Mouse (Mus musculus) midbrain, embryonic 10.5 days (tissue): ENCODE results near the gene Aqp12. TPM values are rescaled to one million over a fixed set of nuclear protein-coding genes. Genes with fewer than 3 reads are reported as not detected.
"Not testable (repeated sequence)": the region's sequence is repeated elsewhere in the genome, so short reads cannot be mapped to it uniquely, and the experiment has no call there.

Source experiments
- DNase-seq: peaks from one replicate; pipeline ENCODE4 v3.0.0-alpha.2; 2017; ENCODE audit warnings: low spot score
- H3K27ac ChIP-seq: fragments of 300-500 bp; sonication (generic); replicated peaks from 2 replicates; pipeline ENCODE4 v1.5.1; 2016; ENCODE audit warnings: mild to moderate bottlenecking
- H3K27me3 ChIP-seq: fragments of 300-500 bp; sonication (generic); 2 replicates; pipeline ENCODE4 v1.6.1; 2016; ENCODE audit warnings: low read depth, mild to moderate bottlenecking; ENCODE audit not compliant: poor library complexity, severe bottlenecking
- H3K36me3 ChIP-seq: fragments of 300-500 bp; sonication (generic); 2 replicates; pipeline ENCODE4 v1.6.1; 2016; ENCODE audit warnings: mild to moderate bottlenecking, moderate library complexity
- H3K4me1 ChIP-seq: fragments of 300-500 bp; sonication (generic); 2 replicates; pipeline ENCODE4 v1.6.1; 2016
- H3K4me3 ChIP-seq: fragments of 300-500 bp; sonication (generic); 2 replicates; pipeline ENCODE4 v1.5.1; 2016; ENCODE audit warnings: mild to moderate bottlenecking, moderate library complexity
- H3K9me3 ChIP-seq: fragments of 300-500 bp; sonication (generic); replicated peaks from 2 replicates; pipeline ENCODE4 v1.6.1; 2016; ENCODE audit warnings: mild to moderate bottlenecking
- WGBS: fragments of 180-500 bp; shearing (Covaris S2); methylation state at CpG from one replicate; pipeline ENCODE4 v1.1.7; 2016; 5-methylcytosine and 5-hydroxymethylcytosine counted together
- polyA plus RNA-seq: library from polyadenylated mRNA; unstranded; fragments of >200 nt; fragmentation: Nextera tagmentation; extraction: Ambion mirVana; gene quantifications from 2 replicates; pipeline ENCODE4 v1.2.1, GENCODE M21; 2016

Aqp12 gene
- polyA plus RNA-seq: not detected in 2 replicates

DNA sequence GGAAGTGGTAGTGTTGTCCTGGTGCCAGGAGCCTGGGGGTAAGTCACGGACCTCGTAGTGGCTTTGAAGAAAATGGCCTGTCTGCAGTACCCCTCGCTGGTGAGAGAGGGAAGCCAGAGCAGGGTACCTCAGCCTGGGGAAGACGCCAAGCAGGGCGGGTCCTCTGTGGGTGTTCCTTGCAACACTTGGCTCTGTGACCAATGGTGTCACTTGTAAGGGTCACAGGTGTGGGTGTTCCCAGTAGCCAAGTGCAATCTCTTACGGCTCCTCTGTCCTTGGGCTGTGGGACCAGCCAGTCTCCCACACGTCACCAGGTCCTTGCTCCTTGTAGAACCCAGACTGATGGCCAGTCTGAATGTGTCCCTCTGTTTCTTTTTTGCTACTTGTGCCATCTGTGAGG, at the start of gene Aqp12:
TSS of gene Aqp12 (plus strand) at position 274 of the 400 bp plus-strand sequence.
- H3K9me3 ChIP-seq: no peaks in the 10 kb centered on the region
- no peaks in the 10 kb centered on the region for H3K4me1 ChIP-seq
- no peak within 1 kb of the TSS for H3K27ac ChIP-seq
- DNase-seq: no peak
- WGBS: 83% methylated on average over 7 of the region's 7 CpGs
- H3K27me3 ChIP-seq: no peaks in the 10 kb centered on the region
- no peak within 1 kb of the TSS for H3K4me3 ChIP-seq
- no peaks in the 10 kb centered on the region for H3K36me3 ChIP-seq

DNA sequence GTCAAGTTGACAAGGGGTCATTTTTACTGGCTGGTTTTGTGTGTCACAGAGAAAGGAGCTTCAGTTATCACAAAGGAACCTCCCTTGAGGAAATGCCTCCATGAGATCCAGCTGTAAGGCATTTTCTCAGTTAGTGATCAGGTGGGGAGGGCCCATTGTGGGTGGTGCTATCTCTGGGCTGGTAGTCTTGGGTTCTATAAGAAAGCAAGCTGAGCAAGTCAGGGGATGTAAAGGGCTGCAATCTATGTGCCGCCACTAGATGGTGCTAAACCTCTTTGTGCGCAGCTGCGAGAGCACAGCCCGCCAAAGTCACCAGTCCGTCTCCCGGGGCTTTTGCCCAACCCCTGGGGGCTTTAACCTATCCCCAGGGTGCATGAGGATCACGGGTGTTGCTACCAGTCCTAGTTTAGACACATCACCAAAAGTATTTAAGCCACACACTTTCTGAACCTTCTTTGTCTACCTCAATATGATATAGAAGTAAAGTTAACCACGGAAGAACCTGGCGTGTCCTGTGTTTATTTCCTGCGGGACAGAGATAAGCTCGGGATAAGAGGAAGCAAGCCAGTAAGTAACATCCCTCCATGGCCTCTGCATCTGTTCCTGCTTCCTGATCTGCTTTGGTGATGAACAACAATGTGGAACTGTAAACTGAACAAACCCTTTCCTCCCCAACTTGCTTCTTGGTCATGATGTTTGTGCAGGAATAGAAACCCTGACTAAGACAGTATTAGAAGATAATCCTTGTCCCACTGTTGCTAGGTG, 49.4 kb upstream of the Aqp12 start:
- H3K4me3 ChIP-seq: peak overlapping the region; percentile 39
- H3K36me3 ChIP-seq, H3K4me1 ChIP-seq, H3K9me3 ChIP-seq, H3K27me3 ChIP-seq, DNase-seq, H3K27ac ChIP-seq: not testable (repeated sequence)
- WGBS: 9% methylated on average over 11 of the region's 11 CpGs

DNA sequence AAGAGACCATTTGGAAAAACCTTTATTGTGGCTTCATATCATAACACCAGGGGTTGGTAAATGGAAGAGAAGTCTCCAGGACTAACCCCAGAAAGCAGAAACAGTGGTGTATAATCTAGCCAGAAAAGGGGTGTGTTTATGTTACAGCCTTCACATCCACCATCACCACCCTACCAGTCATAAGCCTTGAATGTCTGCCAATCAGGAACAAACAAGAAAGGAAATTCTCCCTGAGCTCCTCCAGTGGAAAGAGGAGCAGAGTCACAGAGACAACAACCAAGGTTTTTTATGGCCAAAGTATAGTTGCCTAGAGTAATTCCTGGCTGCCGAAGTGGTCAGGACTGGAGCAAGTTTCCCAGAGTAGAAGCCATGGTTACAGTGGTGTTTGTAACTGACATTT, 47.1 kb upstream of the Aqp12 start:
- 80% methylated on average over 1 of the region's 1 CpGs for WGBS
- no peak overlapping the region for H3K4me3 ChIP-seq
- no peak for DNase-seq
- H3K27me3 ChIP-seq: no peaks in the 10 kb centered on the region
- no peaks in the 10 kb centered on the region for H3K4me1 ChIP-seq
- no peaks in the 10 kb centered on the region for H3K36me3 ChIP-seq
- no peaks in the 10 kb centered on the region for H3K9me3 ChIP-seq
- H3K27ac ChIP-seq: no peak overlapping the region

DNA sequence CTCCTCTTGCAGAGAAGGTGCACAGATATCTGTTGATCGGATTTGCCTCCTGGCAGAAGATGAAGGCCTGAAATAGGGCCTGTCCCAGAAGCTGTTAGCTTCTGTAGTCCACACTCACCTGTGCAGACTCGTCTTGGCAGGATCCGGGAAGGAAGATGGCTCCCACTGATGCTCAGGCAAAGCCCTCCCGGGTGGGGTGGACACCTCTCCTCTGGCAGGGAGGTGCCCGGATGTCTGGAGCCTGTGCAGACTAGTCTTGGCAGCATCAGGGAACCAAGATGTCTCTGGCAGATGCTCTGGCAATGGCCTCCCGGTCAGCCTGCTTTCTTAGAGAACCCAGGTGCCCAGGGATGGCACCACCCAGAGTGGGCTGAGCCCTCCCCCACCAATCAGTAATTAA, 35.3 kb upstream of the Aqp12 start:
- H3K4me1 ChIP-seq, H3K4me3 ChIP-seq, H3K27ac ChIP-seq, H3K36me3 ChIP-seq, DNase-seq, H3K27me3 ChIP-seq, H3K9me3 ChIP-seq: not testable (repeated sequence)
- WGBS: 88% methylated on average over 6 of the region's 6 CpGs

DNA sequence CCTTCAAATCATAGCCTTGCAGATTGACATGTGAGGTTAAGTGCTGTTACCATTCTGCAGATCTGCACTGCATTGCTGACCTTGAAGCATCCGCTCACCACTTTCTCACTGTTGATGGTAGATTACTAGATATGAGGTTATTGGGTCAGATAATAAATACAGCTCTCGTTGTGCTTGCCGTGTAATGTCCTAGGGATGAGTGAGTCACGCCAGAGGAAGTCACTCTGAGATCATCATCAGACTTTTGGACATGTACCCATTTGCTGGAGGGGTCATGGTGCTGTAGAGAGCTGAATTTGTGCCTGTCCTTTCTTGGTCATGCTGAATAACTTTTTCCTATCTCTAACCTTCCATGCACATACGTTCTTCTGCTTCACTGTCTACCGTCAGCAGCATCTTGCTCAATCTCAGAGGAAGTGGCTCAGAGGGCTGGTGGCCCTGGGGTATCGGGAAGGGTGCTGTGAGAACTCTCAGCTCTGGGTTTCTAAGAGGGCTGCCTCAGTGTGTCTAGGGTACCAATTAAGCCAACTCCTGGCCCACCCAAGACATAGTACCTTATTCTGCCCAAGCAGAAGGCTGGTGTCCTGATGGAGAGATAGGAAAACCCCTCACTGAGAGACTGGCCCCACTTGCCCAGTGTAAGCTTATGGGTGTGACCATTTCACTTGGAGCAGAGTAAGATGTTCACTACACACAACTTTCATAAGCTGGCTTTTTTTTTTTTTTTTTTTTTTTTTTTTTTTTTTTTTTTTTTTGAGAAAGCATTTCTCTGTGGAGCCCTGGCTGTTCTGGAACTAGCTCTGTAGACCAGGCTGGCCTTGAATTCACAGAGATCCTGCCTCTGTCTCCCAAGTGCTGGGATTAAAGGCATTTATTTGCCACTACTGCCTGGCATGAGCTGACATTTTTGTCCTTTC, 34.0 kb upstream of the Aqp12 start:
- Histone ChIP-seq H3K4me1 (peaks cover 7% of the 10 kb centered on the region), H3K36me3 (no peaks in the 10 kb centered on the region), H3K27ac (no peak overlapping the region), H3K4me3 (no peak overlapping the region), H3K9me3 (no peaks in the 10 kb centered on the region), H3K27me3 (peaks cover 3% of the 10 kb centered on the region)
- WGBS: 89% methylated on average over 7 of the region's 7 CpGs
- no peak for DNase-seq

DNA sequence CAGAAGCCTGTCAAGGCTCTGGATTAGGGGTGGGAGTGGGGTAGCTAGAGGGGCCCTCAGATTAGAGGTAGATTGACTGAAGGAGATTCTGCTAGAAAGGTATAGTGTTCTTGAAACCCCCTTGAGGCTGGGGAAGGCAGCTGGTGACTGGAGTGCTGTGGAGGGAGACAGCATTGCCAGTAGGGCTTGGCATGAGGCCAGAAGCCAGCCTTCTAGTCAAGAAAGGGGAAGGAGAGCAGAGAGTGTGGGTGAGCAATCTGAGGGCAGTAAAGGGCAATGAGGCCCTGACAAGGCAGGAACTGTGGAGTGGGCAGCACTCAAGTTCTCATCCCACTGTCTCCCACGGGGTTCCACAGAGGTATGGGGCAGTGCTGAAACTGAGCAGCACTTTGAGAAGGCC, 33.3 kb upstream of the Aqp12 start:
- H3K36me3 ChIP-seq: no peaks in the 10 kb centered on the region
- 87% methylated on average over 1 of the region's 1 CpGs for WGBS
- H3K27me3 ChIP-seq: peaks cover 10% of the 10 kb centered on the region
- H3K4me1 ChIP-seq: peaks cover 7% of the 10 kb centered on the region
- DNase-seq: no peak
- H3K4me3 ChIP-seq: no peak overlapping the region
- H3K9me3 ChIP-seq: no peaks in the 10 kb centered on the region
- H3K27ac ChIP-seq: no peak overlapping the region

DNA sequence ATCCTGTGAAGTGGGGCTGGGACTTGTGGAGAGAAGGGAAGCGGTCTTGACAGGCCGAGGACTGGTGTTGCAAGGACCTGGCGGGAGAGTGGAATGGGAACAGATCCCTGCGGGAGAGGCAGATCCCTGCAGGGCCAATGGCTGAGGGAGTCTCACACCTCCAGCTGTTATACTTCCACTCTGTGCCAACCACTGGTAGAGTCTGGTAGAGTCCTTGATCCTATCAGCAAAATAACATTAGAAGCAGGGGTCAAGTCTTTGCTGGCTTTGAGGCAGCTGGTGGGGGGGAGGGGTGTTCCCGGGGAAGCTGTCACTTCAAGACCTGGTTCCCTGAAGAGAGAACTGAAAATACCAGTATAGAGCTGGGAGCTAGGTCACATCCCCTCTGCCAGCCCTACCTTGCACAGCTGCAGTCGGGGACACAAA, 30.0 kb upstream of the Aqp12 start:
- Histone ChIP-seq H3K27ac (0 out of 2 replicates have a peak overlapping the region, but pooled peaks have one; percentile 20), H3K36me3 (no peaks in the 10 kb centered on the region), H3K9me3 (no peaks in the 10 kb centered on the region), H3K27me3 (peaks cover 14% of the 10 kb centered on the region), H3K4me3 (no peak overlapping the region), H3K4me1 (peaks cover 14% of the 10 kb centered on the region)
- 66% methylated on average over 6 of the region's 6 CpGs for WGBS
- no peak for DNase-seq

DNA sequence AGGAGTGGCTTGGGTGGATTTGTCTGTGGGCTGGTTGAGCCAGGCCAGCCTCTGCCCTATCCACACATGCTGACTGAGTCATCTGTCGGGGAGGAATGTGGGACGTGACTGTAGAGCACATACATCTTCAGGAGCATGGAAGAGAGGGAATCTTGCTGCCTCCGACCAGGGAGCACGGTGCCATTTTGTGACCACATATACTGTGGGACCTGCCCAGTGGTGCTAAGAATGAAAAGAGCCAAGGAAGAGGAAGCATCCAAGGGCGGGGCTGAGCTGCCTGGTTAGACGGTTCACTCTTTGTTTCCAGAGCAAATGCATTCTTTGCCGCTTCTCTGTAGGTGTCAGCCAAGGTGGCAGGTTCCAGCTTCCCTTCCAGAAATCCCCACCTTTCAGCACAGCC, 27.5 kb upstream of the Aqp12 start:
- H3K4me3 ChIP-seq: no peak overlapping the region
- no peaks in the 10 kb centered on the region for H3K36me3 ChIP-seq
- no peak for DNase-seq
- H3K27me3 ChIP-seq: peaks cover 14% of the 10 kb centered on the region
- H3K4me1 ChIP-seq: peaks cover 16% of the 10 kb centered on the region
- H3K9me3 ChIP-seq: no peaks in the 10 kb centered on the region
- 55% methylated on average over 7 of the region's 7 CpGs for WGBS
- H3K27ac ChIP-seq: no peak overlapping the region

DNA sequence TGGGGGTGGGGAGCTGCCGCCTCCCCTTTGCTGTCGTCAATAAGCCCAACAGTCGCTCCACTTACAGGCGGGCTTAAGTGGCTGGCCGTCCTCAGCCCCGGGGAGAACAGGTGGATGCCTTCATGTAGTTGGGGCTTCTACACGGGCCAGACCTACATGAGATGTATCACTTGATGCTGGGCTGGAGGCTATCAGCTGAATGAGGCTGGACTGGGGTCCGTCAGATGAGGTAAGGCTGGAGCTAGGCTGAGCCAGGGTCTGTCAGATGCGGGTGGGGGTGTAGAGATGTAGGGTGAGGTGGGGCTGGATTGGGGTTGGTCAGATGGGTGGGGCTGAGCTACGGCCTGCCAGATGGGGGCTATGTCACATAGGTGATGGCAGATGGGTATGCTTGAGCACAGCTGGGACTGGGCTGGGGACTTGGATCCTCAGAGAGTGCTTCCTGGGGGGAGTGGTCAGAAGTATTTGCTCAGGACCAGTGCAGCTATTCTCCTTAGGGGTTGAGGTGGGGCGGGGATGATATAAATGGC, 27.0 kb upstream of the Aqp12 start:
- DNase-seq: no peak
- WGBS: 36% methylated on average over 11 of the region's 11 CpGs
- Histone ChIP-seq H3K36me3 (no peaks in the 10 kb centered on the region), H3K27me3 (peaks cover 14% of the 10 kb centered on the region), H3K27ac (no peak overlapping the region), H3K9me3 (no peaks in the 10 kb centered on the region), H3K4me1 (peaks cover 16% of the 10 kb centered on the region), H3K4me3 (no peak overlapping the region)

DNA sequence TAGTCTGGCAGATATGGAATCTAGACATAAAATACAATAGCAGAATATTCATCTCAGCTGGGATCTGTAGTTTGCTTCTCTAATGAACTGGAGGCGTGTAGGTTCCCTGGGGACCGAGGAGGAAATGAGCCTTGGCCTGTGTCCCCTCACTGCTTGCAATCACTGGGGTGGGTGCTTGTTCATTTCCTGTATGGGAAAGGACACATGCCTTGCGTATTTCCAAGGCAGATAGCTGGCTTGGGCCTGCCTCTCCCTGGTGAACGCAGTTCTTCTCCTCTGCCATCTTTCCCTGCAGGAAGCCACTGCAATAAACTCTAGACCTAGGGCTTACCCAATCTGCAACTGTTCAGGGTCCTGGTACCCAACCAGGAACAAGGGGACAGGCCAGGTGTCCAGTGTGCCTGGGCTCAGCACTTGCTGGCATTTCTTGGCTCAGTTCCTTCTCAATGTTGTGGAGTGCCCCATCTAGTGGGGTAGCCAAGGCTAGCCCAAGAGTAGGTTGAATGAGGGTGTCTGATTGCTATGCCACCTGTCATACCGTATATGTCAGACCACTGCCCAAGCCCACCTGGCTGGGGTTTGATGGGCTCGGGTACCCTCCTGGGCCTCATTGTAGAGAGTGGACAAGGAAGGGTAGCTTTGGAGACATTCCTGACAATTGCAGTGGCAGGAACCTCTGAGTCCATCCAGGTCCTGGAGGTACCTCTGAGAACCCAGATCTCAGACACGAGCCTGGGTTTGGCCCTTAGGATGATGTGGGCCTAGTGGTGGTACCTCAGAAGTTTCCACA, 24.9 kb upstream of the Aqp12 start:
- Histone ChIP-seq H3K9me3 (no peaks in the 10 kb centered on the region), H3K27ac (no peak overlapping the region), H3K36me3 (no peaks in the 10 kb centered on the region), H3K4me1 (peaks cover 12% of the 10 kb centered on the region), H3K27me3 (peaks cover 14% of the 10 kb centered on the region), H3K4me3 (no peak overlapping the region)
- 79% methylated on average over 7 of the region's 7 CpGs for WGBS
- no peak for DNase-seq

DNA sequence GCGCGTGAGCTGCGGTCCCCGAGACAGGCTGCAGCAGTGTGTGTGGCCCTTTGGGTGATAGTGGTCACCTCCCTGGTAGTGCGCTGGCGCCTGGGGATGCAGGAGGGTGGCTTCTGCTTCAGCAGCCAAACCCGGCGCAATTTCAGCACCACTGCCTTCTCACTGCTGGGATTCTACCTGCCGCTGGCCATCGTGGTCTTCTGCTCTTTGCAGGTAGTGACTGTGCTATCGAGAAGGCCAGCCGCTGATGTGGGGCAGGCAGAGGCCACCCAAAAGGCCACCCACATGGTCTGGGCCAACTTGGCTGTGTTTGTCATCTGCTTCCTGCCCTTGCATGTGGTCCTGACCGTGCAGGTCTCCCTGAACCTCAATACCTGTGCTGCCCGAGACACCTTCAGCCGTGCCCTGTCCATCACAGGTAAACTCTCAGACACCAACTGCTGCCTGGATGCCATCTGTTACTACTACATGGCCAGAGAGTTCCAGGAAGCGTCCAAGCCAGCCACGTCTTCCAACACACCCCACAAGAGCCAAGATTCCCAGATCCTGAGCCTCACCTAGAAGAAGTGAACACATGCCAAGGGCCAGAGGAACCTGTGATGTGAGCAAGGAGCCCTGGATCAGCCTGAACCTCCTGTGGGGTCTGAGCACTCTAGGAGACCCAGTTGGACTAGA, 23.1 kb upstream of the Aqp12 start:
- Histone ChIP-seq H3K4me1 (peaks cover 9% of the 10 kb centered on the region), H3K36me3 (no peaks in the 10 kb centered on the region), H3K4me3 (no peak overlapping the region), H3K27ac (no peak overlapping the region), H3K9me3 (no peaks in the 10 kb centered on the region), H3K27me3 (peaks cover 2% of the 10 kb centered on the region; the same call in 1 of the 2 replicates)
- whole genome bisulfite sequencing: 90% methylated on average over 17 of the region's 17 CpGs
- DNase-seq: no peak

DNA sequence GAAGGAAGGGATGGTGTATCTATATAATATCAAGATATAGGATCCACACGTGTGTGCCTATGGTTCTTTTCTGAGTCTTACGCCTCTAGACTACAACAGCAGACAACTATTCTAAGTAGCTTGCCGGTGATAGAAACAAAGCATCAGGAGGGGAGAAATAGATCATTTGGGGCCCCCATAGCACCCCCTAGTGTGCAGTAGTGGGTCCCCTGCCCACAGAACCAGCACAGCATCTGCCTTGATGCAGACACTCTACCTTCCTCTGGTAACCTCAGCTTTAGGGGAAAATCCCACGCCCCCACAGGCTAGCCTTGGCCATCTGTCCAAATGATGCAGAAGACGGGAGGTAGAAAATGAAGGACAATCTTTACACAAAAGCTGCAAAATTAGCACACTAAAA, 21.1 kb upstream of the Aqp12 start:
- no peak overlapping the region for H3K27ac ChIP-seq
- 0 out of 2 replicates have a peak, but pooled peaks cover 2% of the 10 kb centered on the region for H3K4me1 ChIP-seq
- no peaks in the 10 kb centered on the region for H3K36me3 ChIP-seq
- no peaks in the 10 kb centered on the region for H3K27me3 ChIP-seq
- 89% methylated on average over 5 of the region's 5 CpGs for WGBS
- H3K4me3 ChIP-seq: no peak overlapping the region
- no peak for DNase-seq
- no peaks in the 10 kb centered on the region for H3K9me3 ChIP-seq
